Mouse (Mus musculus) heart, embryonic 10.5 days (tissue): ENCODE results near the gene Cd200r3. TPM values are rescaled to one million over a fixed set of nuclear protein-coding genes. Genes with fewer than 3 reads are reported as not detected.

Source experiments
- DNase-seq: peaks from one replicate; pipeline ENCODE4 v3.0.0-alpha.2; 2017; ENCODE audit warnings: low spot score
- H3K27ac ChIP-seq: fragments of 300-500 bp; sonication (generic); 2 replicates; pipeline ENCODE4 v1.5.1; 2016; ENCODE audit warnings: mild to moderate bottlenecking
- H3K27me3 ChIP-seq: fragments of 300-500 bp; sonication (generic); 2 replicates; pipeline ENCODE4 v1.6.1; 2016; ENCODE audit warnings: mild to moderate bottlenecking; ENCODE audit not compliant: poor library complexity, insufficient read depth, severe bottlenecking
- H3K36me3 ChIP-seq: fragments of 300-500 bp; sonication (generic); 2 replicates; pipeline ENCODE4 v1.6.1; 2016; ENCODE audit warnings: mild to moderate bottlenecking, moderate library complexity
- H3K4me1 ChIP-seq: fragments of 300-500 bp; sonication (generic); 2 replicates; pipeline ENCODE4 v1.6.1; 2016; ENCODE audit warnings: mild to moderate bottlenecking
- H3K4me3 ChIP-seq: fragments of 300-500 bp; sonication (generic); 2 replicates; pipeline ENCODE4 v1.5.1; 2016; ENCODE audit warnings: mild to moderate bottlenecking, moderate library complexity
- H3K9me3 ChIP-seq: fragments of 300-500 bp; sonication (generic); 2 replicates; pipeline ENCODE4 v1.6.1; 2016; ENCODE audit warnings: mild to moderate bottlenecking, moderate library complexity
- WGBS: fragments of 180-500 bp; shearing (Covaris S2); methylation state at CpG from one replicate; pipeline ENCODE4 v1.1.7; 2016; 5-methylcytosine and 5-hydroxymethylcytosine counted together
- polyA plus RNA-seq: library from polyadenylated mRNA; unstranded; fragments of >200 nt; fragmentation: Nextera tagmentation; extraction: Ambion mirVana; gene quantifications from 2 replicates; pipeline ENCODE4 v1.2.1, GENCODE M21; 2016

Cd200r3 gene
- polyA plus RNA-seq, 1 experiment from 2014 or later, result 0.36 TPM

DNA sequence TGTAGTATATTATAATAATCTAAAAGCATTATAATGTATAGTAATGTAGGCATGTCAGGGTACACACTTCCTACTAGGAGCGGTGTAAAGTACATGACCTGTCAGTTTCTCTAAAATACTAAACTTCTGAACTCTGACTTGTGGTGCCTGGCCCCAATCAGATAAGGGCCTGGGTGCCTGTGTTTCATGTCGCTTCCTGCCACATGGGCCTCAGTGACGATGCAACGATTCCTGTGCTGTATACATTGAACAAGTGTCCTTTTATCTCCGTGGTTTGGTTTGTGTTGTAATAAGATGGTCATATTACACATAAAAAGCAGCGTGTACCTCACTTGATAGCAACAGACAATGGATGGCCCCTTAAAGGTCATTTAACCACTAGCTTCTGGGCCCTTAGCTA, 81.8 kb downstream of the Cd200r3 start:
- DNase-seq, result no peak

DNA sequence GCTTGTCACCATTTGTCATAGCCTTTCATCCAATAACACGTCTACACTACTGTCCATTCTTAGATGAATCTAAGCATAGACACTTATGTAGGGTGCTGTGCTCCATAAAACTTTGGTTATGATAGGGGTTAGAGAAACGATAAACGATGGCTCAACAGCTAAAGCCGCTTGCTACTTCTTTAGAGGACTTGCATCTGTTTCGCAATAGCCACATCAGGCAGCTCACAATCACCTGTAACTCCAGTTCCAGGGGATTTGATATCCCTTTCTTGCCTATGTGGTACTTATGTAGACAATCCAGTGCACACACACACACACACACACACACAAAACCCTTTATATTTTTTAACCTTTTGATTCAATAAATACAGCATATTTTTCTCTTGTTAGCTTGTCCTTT, 85.6 kb downstream of the Cd200r3 start:
- WGBS, result 85% methylated on average over 5 of the region's 5 CpGs
- H3K4me1 ChIP-seq, result no peaks in the 10 kb centered on the region
- no peaks in the 10 kb centered on the region for H3K36me3 ChIP-seq
- no peak for DNase-seq
- no peaks in the 10 kb centered on the region for H3K9me3 ChIP-seq
- no peak overlapping the region for H3K4me3 ChIP-seq
- no peak overlapping the region for H3K27ac ChIP-seq
- no peaks in the 10 kb centered on the region for H3K27me3 ChIP-seq

More for the DNA sequence above, 81.8 kb downstream of the Cd200r3 start:
- H3K4me1 ChIP-seq, result no peaks in the 10 kb centered on the region
- no peaks in the 10 kb centered on the region for H3K27me3 ChIP-seq
- WGBS, result 47% methylated on average over 6 of the region's 6 CpGs
- H3K4me3 ChIP-seq, result no peak overlapping the region
- H3K36me3 ChIP-seq, result no peaks in the 10 kb centered on the region
- no peaks in the 10 kb centered on the region for H3K9me3 ChIP-seq
- no peak overlapping the region for H3K27ac ChIP-seq

DNA sequence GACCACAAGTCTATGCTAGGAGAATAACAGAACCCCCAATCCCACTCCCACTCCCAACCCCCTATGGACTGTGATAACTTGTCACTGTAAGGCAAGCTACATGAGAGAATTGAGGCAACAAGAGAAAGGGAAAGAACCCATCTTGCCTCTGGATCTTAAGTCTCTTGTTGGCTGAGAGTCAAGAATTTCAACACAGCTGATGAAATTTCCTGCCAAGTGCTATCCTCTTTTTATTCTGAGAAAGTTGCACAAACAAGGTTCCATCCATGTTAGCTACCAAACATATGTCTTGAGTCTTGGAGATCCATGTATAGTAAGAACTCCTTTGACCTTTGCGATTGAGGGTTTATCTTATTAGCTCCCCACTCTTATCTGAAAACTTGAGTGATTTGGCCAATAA, 86.0 kb downstream of the Cd200r3 start:
- WGBS, result 93% methylated on average over 1 of the region's 1 CpGs
- H3K36me3 ChIP-seq, result no peaks in the 10 kb centered on the region
- DNase-seq, result no peak

DNA sequence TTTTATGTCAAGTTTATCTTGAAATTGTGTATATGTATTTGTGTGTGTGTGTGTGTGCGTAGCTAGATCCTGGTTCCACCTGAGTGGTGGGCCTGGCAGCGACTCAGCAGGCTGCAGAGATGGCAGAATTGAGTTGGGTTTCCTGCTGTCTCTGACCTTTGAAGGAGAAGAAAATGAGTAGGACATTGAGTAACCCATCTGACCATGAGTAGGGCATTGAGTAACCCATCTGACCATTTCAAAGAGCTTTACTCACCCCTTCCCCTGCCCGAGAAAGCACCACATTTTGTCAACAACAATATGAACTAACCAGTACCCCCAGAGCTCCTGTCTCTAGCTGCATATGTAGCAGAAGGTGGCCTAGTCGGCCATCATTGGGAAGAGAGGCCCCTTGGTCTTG, 86.6 kb downstream of the Cd200r3 start:
- 79% methylated on average over 4 of the region's 4 CpGs for WGBS
- no peaks in the 10 kb centered on the region for H3K9me3 ChIP-seq
- H3K27me3 ChIP-seq, result no peaks in the 10 kb centered on the region
- no peak overlapping the region for H3K27ac ChIP-seq
- DNase-seq, result no peak
- no peaks in the 10 kb centered on the region for H3K36me3 ChIP-seq
- H3K4me1 ChIP-seq, result no peaks in the 10 kb centered on the region
- no peak overlapping the region for H3K4me3 ChIP-seq

More for the DNA sequence above, 86.0 kb downstream of the Cd200r3 start:
- no peaks in the 10 kb centered on the region for H3K9me3 ChIP-seq
- no peak overlapping the region for H3K27ac ChIP-seq
- no peaks in the 10 kb centered on the region for H3K27me3 ChIP-seq
- H3K4me1 ChIP-seq, result no peaks in the 10 kb centered on the region
- no peak overlapping the region for H3K4me3 ChIP-seq

DNA sequence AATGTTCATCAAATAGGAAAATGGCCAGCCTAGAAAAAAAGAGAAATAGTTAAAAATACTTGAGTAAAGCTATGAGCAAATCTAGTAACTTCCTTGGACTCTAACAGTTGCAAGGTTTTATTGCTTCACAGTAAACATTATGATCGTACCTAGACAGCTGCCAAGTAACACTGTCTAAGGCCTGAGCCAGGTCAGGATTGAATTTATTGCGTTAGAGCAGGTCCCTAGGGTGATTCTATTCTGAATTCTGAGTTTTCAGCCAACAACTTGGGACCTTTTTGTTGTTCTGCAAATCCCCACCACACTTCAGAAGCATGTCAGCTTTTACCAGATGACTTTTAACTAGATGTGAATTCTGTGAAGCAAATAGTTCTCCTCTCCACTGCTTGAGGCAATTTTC, 87.3 kb downstream of the Cd200r3 start:
- H3K27me3 ChIP-seq, result no peaks in the 10 kb centered on the region
- no peak overlapping the region for H3K27ac ChIP-seq
- no peaks in the 10 kb centered on the region for H3K9me3 ChIP-seq
- DNase-seq, result no peak
- WGBS, result 68% methylated on average over 2 of the region's 2 CpGs
- no peak overlapping the region for H3K4me3 ChIP-seq
- no peaks in the 10 kb centered on the region for H3K36me3 ChIP-seq
- no peaks in the 10 kb centered on the region for H3K4me1 ChIP-seq

Other genes starting within 250 kb of the Cd200r3 start
- gene Nepro, start 219.4 kb upstream of the Cd200r3 start, polyA plus RNA-seq, result 8.7 and 9.3 TPM in 2 replicates
- 26.3 and 26.5 TPM in 2 replicates for gene Gtpbp8, start 197.3 kb upstream of the Cd200r3 start, polyA plus RNA-seq
- gene Cd200r1, start 177.9 kb upstream of the Cd200r3 start, polyA plus RNA-seq, result 1.8 and 2.6 TPM in 2 replicates
- gene Cd200r4, start 131.9 kb upstream of the Cd200r3 start, polyA plus RNA-seq, result 0.08 TPM in 1 of 2 replicates, not detected in the other
- 0.28 and 0.29 TPM in 2 replicates for gene Cd200r2, start 76.6 kb upstream of the Cd200r3 start, polyA plus RNA-seq
- gene Ccdc80, start 149.7 kb downstream of the Cd200r3 start, polyA plus RNA-seq, result 66.7 and 78.8 TPM in 2 replicates
- 13.9 and 14.0 TPM in 2 replicates for gene Slc35a5, start 215.0 kb downstream of the Cd200r3 start, polyA plus RNA-seq
- gene Atg3, start 215.1 kb downstream of the Cd200r3 start, polyA plus RNA-seq, result 35.6 and 39.6 TPM in 2 replicates